Mouse (Mus musculus) CH12.LX (cell line): ENCODE results near the gene Sema3g. TPM values are rescaled to one million over a fixed set of nuclear protein-coding genes. Genes with fewer than 3 reads are reported as not detected.

Experiments used
- DNase-seq: peaks from one replicate; pipeline ENCODE4 v3.0.0-alpha.2; 2013; ENCODE audit errors: extremely low read depth
- H3K27ac ChIP-seq: 2 replicates; pipeline ENCODE4 v1.5.1; 2012; ENCODE audit warnings: low read depth, mild to moderate bottlenecking, control low read depth, moderate library complexity; ENCODE audit not compliant: insufficient read depth
- H3K27me3 ChIP-seq: replicated peaks from 2 replicates; pipeline ENCODE3; 2012; ENCODE audit warnings: inconsistent platforms
- H3K36me3 ChIP-seq, 2 experiments: replicated peaks in 1 of 2; 2 replicates each; pipeline versions ENCODE3 to v1.6.1; 2012; ENCODE audit warnings: inconsistent platforms in 1 of 2, low read length in 1 of 2, mild to moderate bottlenecking in 1 of 2, mixed read lengths in 1 of 2, moderate library complexity in 1 of 2; ENCODE audit not compliant: control insufficient read depth in 1 of 2, insufficient read depth in 1 of 2
- H3K4me1 ChIP-seq, 2 experiments: 2 replicates each; pipeline ENCODE4 v1.6.1; 2012; ENCODE audit warnings: inconsistent platforms in 1 of 2, moderate library complexity in 1 of 2; ENCODE audit not compliant: insufficient read depth in 2 of 2, control insufficient read depth in 1 of 2
- H3K4me2 ChIP-seq: 2 replicates; pipeline ENCODE4 v1.6.1; 2012; ENCODE audit warnings: low read depth, mild to moderate bottlenecking, control low read depth; ENCODE audit not compliant: poor library complexity, insufficient read depth, severe bottlenecking
- H3K4me3 ChIP-seq, 3 experiments: fragments of 150-350 bp in 1 of 3; sonication (generic) in 1 of 3; replicated peaks in 1 of 3; 2 replicates each; pipeline versions ENCODE3 to v1.5.1; 2011 to 2012; ENCODE audit warnings: low read depth in 2 of 3, low read length in 2 of 3, mild to moderate bottlenecking in 2 of 3, moderate library complexity in 2 of 3, control low read depth in 1 of 3, improper control_type of control experiment in 1 of 3, inconsistent platforms in 1 of 3, mixed read lengths in 1 of 3; ENCODE audit not compliant: poor library complexity in 1 of 3
- H3K79me2 ChIP-seq: replicated peaks from 2 replicates; pipeline ENCODE4 v1.6.1; 2012; ENCODE audit warnings: mild to moderate bottlenecking, moderate library complexity; ENCODE audit not compliant: control insufficient read depth, poor library complexity, insufficient read depth, severe bottlenecking; ENCODE audit errors: extremely low read depth
- H3K9ac ChIP-seq: 2 replicates; pipeline ENCODE4 v1.6.1; 2012; ENCODE audit warnings: low read depth, mild to moderate bottlenecking, control low read depth, moderate library complexity; ENCODE audit not compliant: insufficient read depth
- H3K9me3 ChIP-seq: replicated peaks from 2 replicates; pipeline ENCODE3; 2012; ENCODE audit warnings: low read length, inconsistent platforms, mixed read lengths
- BHLHE40 ChIP-seq: IDR thresholded peaks from 2 replicates; pipeline ENCODE4 v1.6.1; 2011; ENCODE audit warnings: mild to moderate bottlenecking, low read depth, low read length, improper control_type of control experiment
- CHD2 ChIP-seq: IDR thresholded peaks from 2 replicates; pipeline ENCODE4 v1.6.1; 2011; ENCODE audit warnings: low read length, improper control_type of control experiment
- HCFC1 ChIP-seq: IDR thresholded peaks from 2 replicates; pipeline ENCODE4 v1.6.1; 2012; ENCODE audit warnings: low read depth, mild to moderate bottlenecking, inconsistent platforms, low read length, improper control_type of control experiment
- JUND ChIP-seq: conservative IDR thresholded peaks from 2 replicates; pipeline ENCODE4 v1.6.1; 2011; ENCODE audit warnings: low read depth, low read length, improper control_type of control experiment
- KAT2A ChIP-seq: IDR thresholded peaks from 2 replicates; pipeline ENCODE4 v1.6.1; 2012; ENCODE audit warnings: low read length, improper control_type of control experiment, inconsistent platforms; ENCODE audit not compliant: insufficient replicate concordance
- MAFK ChIP-seq: IDR thresholded peaks from 2 replicates; pipeline ENCODE4 v1.6.1; 2011; ENCODE audit warnings: low read length, improper control_type of control experiment; ENCODE audit not compliant: insufficient replicate concordance
- MAX ChIP-seq: IDR thresholded peaks from 2 replicates; pipeline ENCODE4 v1.6.1; 2011; ENCODE audit warnings: low read length, improper control_type of control experiment
- MEF2A ChIP-seq: IDR thresholded peaks from 2 replicates; pipeline ENCODE4 v1.6.1; 2014; ENCODE audit warnings: low read depth, mild to moderate bottlenecking, inconsistent platforms, low read length, improper control_type of control experiment, borderline replicate concordance
- MYC ChIP-seq: IDR thresholded peaks from 2 replicates; pipeline ENCODE4 v1.6.1; 2011; ENCODE audit warnings: low read depth, mild to moderate bottlenecking, improper control_type of control experiment, low read length
- PAX5 ChIP-seq: IDR thresholded peaks from 2 replicates; pipeline ENCODE4 v1.6.1; 2012; ENCODE audit warnings: low read length, inconsistent platforms, mixed read lengths
- POLR2AphosphoS2 ChIP-seq: IDR thresholded peaks from 2 replicates; pipeline ENCODE4 v1.6.1; 2011; ENCODE audit warnings: low read depth, low read length, improper control_type of control experiment
- RCOR1 ChIP-seq: conservative IDR thresholded peaks from 2 replicates; pipeline ENCODE4 v1.6.1; 2012; ENCODE audit warnings: low read depth, mild to moderate bottlenecking, inconsistent platforms, low read length, improper control_type of control experiment
- USF2 ChIP-seq: conservative IDR thresholded peaks from 2 replicates; pipeline ENCODE4 v1.6.1; 2011; ENCODE audit warnings: low read depth, low read length, improper control_type of control experiment
- ZC3H11A ChIP-seq: IDR thresholded peaks from 2 replicates; pipeline ENCODE4 v1.6.1; 2012; ENCODE audit warnings: low read depth, mild to moderate bottlenecking, inconsistent platforms, low read length, improper control_type of control experiment
- ZKSCAN1 ChIP-seq: IDR thresholded peaks from 2 replicates; pipeline ENCODE4 v1.6.1; 2012; ENCODE audit warnings: low read depth, inconsistent platforms, low read length, improper control_type of control experiment, borderline replicate concordance
- ZMIZ1 ChIP-seq: IDR thresholded peaks from 2 replicates; pipeline ENCODE4 v1.6.1; 2012; ENCODE audit warnings: low read depth, mild to moderate bottlenecking, inconsistent platforms, low read length, improper control_type of control experiment
- ZNF384 ChIP-seq: IDR thresholded peaks from 2 replicates; pipeline ENCODE4 v1.6.1; 2012; ENCODE audit warnings: low read depth, low read length, improper control_type of control experiment, inconsistent platforms
- dilution Hi-C: fragments of 300-500 bp; cut with MboI; formaldehyde crosslinking; loops from 2 replicates; pipeline ENCODE4 v1.14.3; 2020; ENCODE audit warnings: low sequenced_read_pairs; ENCODE audit not compliant: extremely low pct_unique_long_range_greater_than_20kb, extremely low pct_ligation_motif_present
- in situ Hi-C: fragments of 300-500 bp; cut with MboI; formaldehyde crosslinking; loops from 3 replicates; pipeline ENCODE4 v1.14.3; 2019; ENCODE audit warnings: low sequenced_read_pairs, low pct_ligation_motif_present, low pct_unique_long_range_greater_than_20kb, mixed read lengths
- polyA plus RNA-seq: library from polyadenylated mRNA; unstranded; fragments of >175 nt; gene quantifications from 2 replicates; pipeline ENCODE4 v1.2.1, GENCODE M21; 2012; ENCODE audit warnings: low read depth; ENCODE audit not compliant: insufficient read length
- total RNA-seq, 2 experiments: library from RNA; depleted of rRNA; stranded (reverse); fragments of 300-350 nt in 1 of 2; fragments of >200 nt in 1 of 2; gene quantifications; 2 replicates each; pipeline ENCODE4 v1.2.3; 2012 to 2014

Gene Sema3g
- total and polyA plus RNA-seq, 3 experiments, result 0.36 to 1.1 (median 0.94) TPM

DNA sequence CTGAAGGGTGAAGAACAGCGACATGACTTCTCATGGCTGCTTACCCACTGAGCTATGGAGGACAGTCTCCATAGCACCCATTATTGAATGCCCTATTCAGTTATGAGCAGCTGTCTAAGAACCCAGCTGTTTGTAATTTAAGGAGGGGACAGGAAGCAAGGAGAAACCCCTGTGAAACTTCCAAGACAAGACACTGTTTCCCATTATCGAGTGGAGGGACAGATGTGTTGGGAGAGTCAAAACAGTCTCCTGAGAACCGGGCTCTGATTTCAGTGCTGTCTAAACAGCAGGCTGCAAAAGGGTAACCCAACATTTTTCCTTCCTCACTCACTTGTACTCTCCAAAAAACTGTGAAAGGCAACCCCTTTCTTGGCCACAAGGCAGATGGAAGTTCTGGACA lies 22.9 kb downstream of the Sema3g start:
- H3K4me2 ChIP-seq, result no peak overlapping the region
- dilution Hi-C loops, result no loop called here
- TF ChIP-seq ZKSCAN1 (no peak), POLR2AphosphoS2 (no peak), MAX (no peak), BHLHE40 (no peak), ZNF384 (no peak), ZMIZ1 (no peak), MAFK (no peak), RCOR1 (no peak)
- no peaks in the 10 kb centered on the region for H3K9me3 ChIP-seq
- H3K36me3 ChIP-seq, result peaks cover 0 to 38% of the 10 kb centered on the region in 2 experiments
- no peaks in the 10 kb centered on the region for H3K79me2 ChIP-seq
- H3K27me3 ChIP-seq, result no peaks in the 10 kb centered on the region
- no peak overlapping the region for H3K27ac ChIP-seq
- H3K4me1 ChIP-seq, result no peaks in the 10 kb centered on the region
- DNase-seq, result no peak
- in situ Hi-C loops, result no loop called here
- H3K9ac ChIP-seq, result no peak overlapping the region
- no peak overlapping the region for H3K4me3 ChIP-seq

GRCm38 (mm10) chr14:31244777-31245176 lies 27.1 kb downstream of the Sema3g start:
- no peak for TF ChIP-seq HCFC1
- TF ChIP-seq ZNF384, result peak; percentile 36; the same call in 1 of the 2 replicates
- TF ChIP-seq MEF2A, result no peak
- TF ChIP-seq JUND, result no peak
- no peak for TF ChIP-seq USF2
- no peak for TF ChIP-seq PAX5
- no peak for TF ChIP-seq CHD2
- no peak for TF ChIP-seq ZC3H11A
- TF ChIP-seq BHLHE40, result no peak
- in situ Hi-C loops (no loop called here), dilution Hi-C loops (no loop called here)
- no peak overlapping the region for H3K4me3 ChIP-seq
- H3K4me2 ChIP-seq, result no peak overlapping the region
- no peaks in the 10 kb centered on the region for H3K27me3 ChIP-seq
- peaks cover 0 to 9% of the 10 kb centered on the region in 2 experiments; a peak in 2 of 4 replicates for H3K4me1 ChIP-seq
- no peaks in the 10 kb centered on the region for H3K9me3 ChIP-seq
- no peaks in the 10 kb centered on the region for H3K79me2 ChIP-seq
- DNase-seq, result no peak
- H3K9ac ChIP-seq, result no peak overlapping the region
- H3K36me3 ChIP-seq, result peaks cover 0 to 24% of the 10 kb centered on the region in 2 experiments
- no peak overlapping the region for H3K27ac ChIP-seq

DNA sequence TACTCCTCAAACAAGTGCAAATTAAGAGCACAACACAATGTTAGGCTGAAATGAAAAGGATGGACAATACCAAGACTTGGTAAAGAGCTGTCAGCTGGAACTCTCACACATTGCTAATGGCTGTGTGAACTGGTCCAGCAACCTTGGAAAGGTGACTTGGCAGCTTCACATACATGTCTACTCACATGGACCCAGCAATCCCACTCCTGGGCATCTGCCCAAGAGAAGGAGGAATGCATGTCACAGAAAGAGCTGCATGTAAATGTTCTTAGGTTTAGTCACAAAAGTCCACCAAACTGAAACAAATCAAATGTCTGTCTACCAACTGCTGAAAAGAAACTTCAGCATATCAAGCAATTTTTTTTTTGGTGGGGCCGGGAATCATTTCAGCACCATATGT lies 28.3 kb downstream of the Sema3g start:
- Histone ChIP-seq H3K9ac (no peak overlapping the region), H3K4me3 (no peak overlapping the region), H3K36me3 (peaks cover 0 to 16% of the 10 kb centered on the region in 2 experiments), H3K4me2 (no peak overlapping the region), H3K79me2 (no peaks in the 10 kb centered on the region), H3K9me3 (no peaks in the 10 kb centered on the region), H3K27me3 (no peaks in the 10 kb centered on the region), H3K4me1 (peaks cover 0 to 11% of the 10 kb centered on the region in 2 experiments; a peak in 2 of 4 replicates), H3K27ac (no peak overlapping the region)
- no peak for DNase-seq
- in situ Hi-C loops, result no loop called here
- dilution Hi-C loops, result no loop called here
- TF ChIP-seq ZC3H11A (no peak), ZKSCAN1 (no peak), MAFK (no peak), MAX (no peak), KAT2A (no peak), MEF2A (no peak), MYC (no peak)
